Mouse (Mus musculus) thymus, adult 2 months (tissue): ENCODE measurements at regions not wholly inside any gene's neighbourhood (a gene's known extent, or its start where the extent isn't known, plus 50 kb on each side); places are given as distances from the start of the nearest gene placed in this dataset.

ENCODE experiments used
- DNase-seq: peaks from one replicate; pipeline ENCODE4 v3.0.0; 2021
- H3K27ac ChIP-seq: fragments of 200-500 bp; 2 replicates; pipeline ENCODE4 v1.5.1; 2012; ENCODE audit warnings: low read length, control low read depth; ENCODE audit not compliant: control insufficient read depth, insufficient read depth
- H3K27me3 ChIP-seq: fragments of 200-500 bp; 2 replicates; pipeline ENCODE4 v1.6.1; 2012; ENCODE audit warnings: mild to moderate bottlenecking, low read length, moderate library complexity, mixed read lengths; ENCODE audit not compliant: control insufficient read depth, insufficient read depth
- H3K36me3 ChIP-seq: fragments of 200-500 bp; 2 replicates; pipeline ENCODE4 v1.6.1; 2012; ENCODE audit warnings: mild to moderate bottlenecking, low read length, moderate library complexity; ENCODE audit not compliant: control insufficient read depth, insufficient read depth
- H3K4me1 ChIP-seq: fragments of 200-500 bp; replicated peaks from 2 replicates; pipeline ENCODE4 v1.6.1; 2012; ENCODE audit warnings: low read length; ENCODE audit not compliant: control insufficient read depth, insufficient read depth
- H3K4me3 ChIP-seq: fragments of 200-500 bp; 2 replicates; pipeline ENCODE4 v1.5.1; 2012; ENCODE audit warnings: mild to moderate bottlenecking, low read length, control low read depth, moderate library complexity; ENCODE audit not compliant: control insufficient read depth, insufficient read depth
- CTCF ChIP-seq: fragments of 200-500 bp; IDR thresholded peaks from 2 replicates; pipeline ENCODE4 v1.5.1; 2012; ENCODE audit warnings: mild to moderate bottlenecking, control low read depth, low read length, moderate library complexity, borderline replicate concordance; ENCODE audit not compliant: control insufficient read depth, poor library complexity, insufficient read depth; ENCODE audit errors: extremely low read depth
- POLR2A ChIP-seq: fragments of 200-500 bp; IDR thresholded peaks from 2 replicates; pipeline ENCODE4 v1.6.1; 2012; ENCODE audit warnings: mild to moderate bottlenecking, low read length, control low read depth, moderate library complexity; ENCODE audit not compliant: control insufficient read depth, poor library complexity, insufficient read depth; ENCODE audit errors: extremely low read depth
- WGBS: fragments of 180-500 bp; shearing (Covaris S2); methylation state at CpG from one replicate; pipeline ENCODE4 v1.1.7; 2018; 5-methylcytosine and 5-hydroxymethylcytosine counted together

GRCm38 (mm10) chr7:75999324-75999907 lies 151.3 kb downstream of the Klhl25 start:
- whole genome bisulfite sequencing: 92% methylated on average over 2 of the region's 2 CpGs

DNA sequence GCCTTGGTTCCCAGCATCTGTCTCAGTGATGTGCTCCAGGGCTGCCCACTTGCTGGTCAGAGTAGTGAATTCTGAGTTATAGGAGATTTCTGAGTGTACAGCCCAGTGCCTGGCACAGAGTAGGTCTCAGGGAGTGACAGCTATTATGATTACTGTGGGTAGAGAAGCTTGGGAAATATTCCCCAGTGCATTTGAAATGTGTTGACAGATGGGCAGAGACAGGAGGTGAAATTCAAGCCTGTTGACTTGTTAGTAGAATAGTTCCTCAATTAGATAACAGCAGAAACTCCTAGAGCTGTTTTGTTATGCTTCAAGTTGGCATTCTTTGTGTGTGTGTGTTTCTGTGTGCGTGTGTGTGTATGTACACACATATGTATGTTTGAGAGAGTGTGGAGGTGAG lies 152.9 kb downstream of the Klhl25 start:
- no peak overlapping the region for H3K4me3 ChIP-seq
- no peaks in the 10 kb centered on the region for H3K36me3 ChIP-seq
- no peaks in the 10 kb centered on the region for H3K27me3 ChIP-seq
- no peak for TF ChIP-seq CTCF
- TF ChIP-seq POLR2A: no peak
- no peak for DNase-seq
- H3K4me1 ChIP-seq: no peaks in the 10 kb centered on the region
- no peak overlapping the region for H3K27ac ChIP-seq
- WGBS: 96% methylated on average over 1 of the region's 1 CpGs

More at GRCm38 (mm10) chr7:75999324-75999907, 151.3 kb downstream of the Klhl25 start:
- Histone ChIP-seq H3K4me1 (no peaks in the 10 kb centered on the region), H3K36me3 (no peaks in the 10 kb centered on the region), H3K27me3 (no peaks in the 10 kb centered on the region), H3K27ac (no peak overlapping the region), H3K4me3 (no peak overlapping the region)
- DNase-seq: no peak
- TF ChIP-seq CTCF (no peak), POLR2A (no peak)

- TF ChIP-seq POLR2A: no peak
- TF ChIP-seq CTCF: no peak
- Histone ChIP-seq H3K4me3 (no peak overlapping the region), H3K4me1 (no peaks in the 10 kb centered on the region), H3K27me3 (no peaks in the 10 kb centered on the region), H3K36me3 (no peaks in the 10 kb centered on the region), H3K27ac (no peak overlapping the region)
- DNase-seq: no peak
- 84% methylated on average over 6 of the region's 6 CpGs for WGBS
Measured at GRCm38 (mm10) chr7:76008226-76008625, 160.1 kb downstream of the Klhl25 start.

- WGBS: 40% methylated on average over 3 of the region's 3 CpGs
- TF ChIP-seq POLR2A: no peak
- no peak for DNase-seq
- peak overlapping the region; percentile 96 for H3K27ac ChIP-seq
- peaks cover 8% of the 10 kb centered on the region for H3K4me1 ChIP-seq
- no peaks in the 10 kb centered on the region for H3K27me3 ChIP-seq
- H3K36me3 ChIP-seq: no peaks in the 10 kb centered on the region
- H3K4me3 ChIP-seq: no peak overlapping the region
Measured at GRCm38 (mm10) chr7:76047743-76048142, 181.9 kb upstream of the Agbl1 start.

DNA sequence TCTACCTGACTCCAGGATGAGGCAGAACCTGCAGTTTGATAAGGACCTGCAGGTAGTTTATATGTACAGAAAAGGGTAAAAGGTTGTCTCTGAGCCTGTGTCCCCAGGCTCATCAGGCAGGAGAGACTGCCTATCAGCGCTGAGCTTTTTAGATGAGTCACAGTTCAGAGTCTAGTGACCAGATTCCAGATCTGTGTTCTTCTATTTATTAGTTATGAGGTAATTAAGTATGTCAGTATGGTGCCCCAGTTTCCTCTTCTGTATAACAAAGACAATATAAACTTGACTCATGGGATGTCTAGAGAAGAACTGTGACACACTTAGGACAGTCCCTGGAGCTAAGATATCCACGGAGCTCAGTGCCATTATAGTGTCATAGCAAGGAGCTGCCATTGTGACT lies 180.3 kb upstream of the Agbl1 start:
- no peak for DNase-seq
- Histone ChIP-seq H3K36me3 (no peaks in the 10 kb centered on the region), H3K27me3 (no peaks in the 10 kb centered on the region), H3K4me1 (peaks cover 8% of the 10 kb centered on the region), H3K4me3 (no peak overlapping the region), H3K27ac (no peak overlapping the region)
- no peak for TF ChIP-seq CTCF
- no peak for TF ChIP-seq POLR2A
- 76% methylated on average over 2 of the region's 2 CpGs for WGBS

DNA sequence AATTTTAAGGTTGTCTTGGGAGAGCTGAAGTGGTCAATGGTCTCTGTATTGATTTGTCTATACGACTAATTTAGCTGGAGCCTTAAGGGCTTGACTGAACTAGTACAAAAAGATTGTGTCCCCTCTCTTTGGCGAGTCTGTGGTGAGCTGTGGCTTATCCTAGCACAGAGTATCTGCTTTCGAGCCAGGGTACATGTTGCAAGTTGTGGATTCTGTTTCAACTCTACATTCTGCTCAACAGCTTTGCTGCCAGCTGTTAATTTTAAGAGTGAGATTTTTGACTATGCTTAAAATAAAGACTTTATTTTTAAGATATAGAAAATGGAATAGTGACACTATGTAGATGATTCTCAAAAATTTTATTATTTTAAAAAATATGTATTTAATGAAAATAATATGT lies 175.8 kb upstream of the Agbl1 start:
- 86% methylated on average over 3 of the region's 3 CpGs for WGBS
- TF ChIP-seq CTCF: no peak
- no peak for TF ChIP-seq POLR2A
- DNase-seq: no peak
- Histone ChIP-seq H3K27ac (no peak overlapping the region), H3K4me3 (no peak overlapping the region), H3K4me1 (no peaks in the 10 kb centered on the region), H3K27me3 (no peaks in the 10 kb centered on the region), H3K36me3 (no peaks in the 10 kb centered on the region)

DNA sequence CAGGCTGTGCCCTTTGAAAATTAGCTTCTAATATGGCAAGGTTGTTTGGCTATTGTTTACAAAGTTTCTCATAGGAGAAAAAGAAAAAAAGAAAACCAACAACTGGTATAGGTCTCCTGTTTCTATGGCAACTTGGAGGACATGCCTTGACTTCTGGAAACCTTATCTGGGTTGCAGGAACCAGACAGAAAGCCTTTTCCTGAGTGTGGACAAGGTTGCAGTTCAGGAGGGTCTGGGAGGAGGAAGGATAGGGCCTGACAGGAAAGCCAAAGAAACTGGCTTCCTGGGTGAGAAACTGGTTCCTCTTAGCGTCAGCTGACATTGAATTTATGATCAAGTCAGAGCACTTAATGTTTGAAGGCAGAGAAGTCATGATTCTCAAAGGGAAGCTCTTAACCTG lies 130.5 kb upstream of the Agbl1 start:
- no peaks in the 10 kb centered on the region for H3K36me3 ChIP-seq
- 23% methylated on average over 1 of the region's 1 CpGs for WGBS
- DNase-seq: no peak
- no peak overlapping the region for H3K27ac ChIP-seq
- no peak overlapping the region for H3K4me3 ChIP-seq
- TF ChIP-seq POLR2A (no peak), CTCF (no peak)
- no peaks in the 10 kb centered on the region for H3K27me3 ChIP-seq
- no peaks in the 10 kb centered on the region; the same call in 1 of the 2 replicates for H3K4me1 ChIP-seq
